ENCODE assay signal across 16 mouse cellular contexts in the genomic region with DNA sequence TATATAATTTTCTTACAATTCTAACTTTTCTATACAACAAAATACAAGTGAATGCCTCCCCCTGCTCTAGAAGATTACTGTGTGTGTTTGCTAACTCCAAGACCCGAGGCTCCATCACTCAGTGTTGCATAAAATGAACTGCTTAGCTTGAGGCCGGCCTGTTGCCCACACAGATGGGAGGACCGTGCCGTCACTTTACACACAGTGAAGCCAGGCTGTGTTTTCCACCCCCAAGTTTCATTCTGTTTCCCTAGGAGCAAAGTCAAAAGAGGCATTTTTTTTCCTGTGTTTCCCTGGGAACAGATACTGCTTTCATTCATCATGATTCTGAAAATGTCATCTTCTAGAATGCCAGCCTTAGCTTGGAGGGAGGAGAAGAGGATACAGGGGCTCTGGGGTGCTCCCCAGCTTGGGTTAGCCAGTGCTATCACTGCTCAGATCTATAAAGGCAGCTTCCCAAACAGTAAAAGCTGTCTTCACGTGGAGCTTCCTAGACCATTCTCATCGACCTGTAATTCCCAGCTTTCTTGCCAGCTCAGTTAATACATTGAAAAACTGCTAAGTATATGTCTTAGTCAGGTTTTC.
DNase-seq lines count a peak whose midpoint lies in the region; ATAC-seq and TF ChIP-seq lines count a peak whose summit lies in the region.
"Had no signal": no experiment of that assay in that cellular context is flagged by ENCODE, and none has a peak within 500 bp of the region (broad histone marks: within the 10 kb centered on the region; RNA-seq: fewer than 3 reads in every experiment).

No protein-coding gene starts in this region.

- H3K4me1 ChIP-seq in hindbrain, embryonic 14.5 days (replicated peaks; ENCODE audit: control insufficient read depth, insufficient read depth, low read length) = no peaks in the 10 kb centered on the region
- H3K4me1 ChIP-seq in hindbrain, embryonic 12.5 days = no peaks in the 10 kb centered on the region
- H3K4me1 ChIP-seq in hindbrain, postnatal 0 days (ENCODE audit: insufficient read depth, low read length) = peaks cover 9% of the 10 kb centered on the region
- H3K4me1 ChIP-seq: neural tube, embryonic 12.5 days had no signal

- no peak overlapping the region for H3K9ac ChIP-seq in hindbrain, embryonic 14.5 days
- no peak overlapping the region for H3K9ac ChIP-seq in hindbrain, embryonic 12.5 days
- H3K9ac ChIP-seq in hindbrain, postnatal 0 days (replicated peaks; ENCODE audit: low read length) = no peak overlapping the region
- H3K9ac ChIP-seq: midbrain, embryonic 13.5 days; neural tube, embryonic 12.5 days had no signal

- no peaks in the 10 kb centered on the region for H3K36me3 ChIP-seq in hindbrain, embryonic 14.5 days (replicated peaks; ENCODE audit: control insufficient read depth, insufficient read depth)
- no peaks in the 10 kb centered on the region for H3K36me3 ChIP-seq in hindbrain, embryonic 12.5 days
- H3K36me3 ChIP-seq in hindbrain, postnatal 0 days (ENCODE audit: insufficient read depth, low read length) = no peaks in the 10 kb centered on the region
- H3K36me3 ChIP-seq: G1E; midbrain, embryonic 13.5 days; neural tube, embryonic 12.5 days had no signal

- peak; percentile 30 for DNase-seq in hindbrain, embryonic 14.5 days (ENCODE audit: low spot score)
- peak; percentile 68 to 73 for DNase-seq in cerebellum, adult 18-20 months
- DNase-seq in hindbrain, postnatal 0 days (ENCODE audit: low spot score) = peak; percentile 71
- DNase-seq in right cerebral cortex, adult 18-20 months = peak; percentile 70
- no peak for DNase-seq in spleen, postnatal 10 days (ENCODE audit: low spot score in 2 of 2)
- no peak for DNase-seq in adrenal gland, postnatal 4 days (ENCODE audit: low spot score in 2 of 2)
- no peak for DNase-seq in testis, postnatal 14 days (ENCODE audit: low spot score)
- DNase-seq: lung, postnatal 10 days; thymus, postnatal 25 days had no signal

- H3K9me3 ChIP-seq in hindbrain, embryonic 14.5 days (ENCODE audit: control insufficient read depth, low read length) = no peaks in the 10 kb centered on the region
- H3K9me3 ChIP-seq in hindbrain, embryonic 12.5 days (replicated peaks) = no peaks in the 10 kb centered on the region
- H3K9me3 ChIP-seq in hindbrain, postnatal 0 days (ENCODE audit: low read length) = no peaks in the 10 kb centered on the region
- H3K9me3 ChIP-seq: G1E; midbrain, embryonic 13.5 days; neural tube, embryonic 12.5 days had no signal

- no peak overlapping the region for H3K4me2 ChIP-seq in hindbrain, embryonic 14.5 days (replicated peaks)
- H3K4me2 ChIP-seq in hindbrain, embryonic 12.5 days (replicated peaks) = no peak overlapping the region
- no peak overlapping the region for H3K4me2 ChIP-seq in hindbrain, postnatal 0 days (ENCODE audit: low read depth, low read length)
- H3K4me2 ChIP-seq: liver, embryonic 11.5 days; midbrain, embryonic 13.5 days; neural tube, embryonic 12.5 days had no signal

- ATAC-seq in hindbrain, embryonic 14.5 days (ENCODE audit: low FRiP score) = no peak
- no peak for ATAC-seq in hindbrain, embryonic 12.5 days (ENCODE audit: low FRiP score)
- ATAC-seq in hindbrain, postnatal 0 days = peak; percentile 80
- ATAC-seq: forebrain, embryonic 14.5 days; intestine, embryonic 16.5 days; midbrain, embryonic 13.5 days had no signal

- no peak overlapping the region for H3K4me3 ChIP-seq in hindbrain, embryonic 14.5 days (replicated peaks; ENCODE audit: low read length)
- H3K4me3 ChIP-seq in hindbrain, embryonic 12.5 days = no peak overlapping the region
- H3K4me3 ChIP-seq in hindbrain, postnatal 0 days (ENCODE audit: low read length) = no peak overlapping the region
- H3K4me3 ChIP-seq: midbrain, embryonic 13.5 days; neural tube, embryonic 12.5 days had no signal

- WGBS in hindbrain, embryonic 14.5 days = 55% methylated on average over 6 of the region's 6 CpGs
- whole genome bisulfite sequencing in hindbrain, embryonic 12.5 days = 65% methylated on average over 6 of the region's 6 CpGs
- WGBS in hindbrain, postnatal 0 days = 41% methylated on average over 6 of the region's 6 CpGs

- H3K27me3 ChIP-seq in hindbrain, embryonic 14.5 days (ENCODE audit: control insufficient read depth, insufficient read depth, low read length) = no peaks in the 10 kb centered on the region
- no peaks in the 10 kb centered on the region for H3K27me3 ChIP-seq in hindbrain, embryonic 12.5 days
- H3K27me3 ChIP-seq in hindbrain, postnatal 0 days (ENCODE audit: insufficient read depth, low read length) = no peaks in the 10 kb centered on the region
- H3K27me3 ChIP-seq: midbrain, embryonic 13.5 days; neural tube, embryonic 12.5 days had no signal

- H3K27ac ChIP-seq in hindbrain, embryonic 14.5 days = no peak overlapping the region
- H3K27ac ChIP-seq in hindbrain, embryonic 12.5 days = no peak overlapping the region
- peak overlapping the region; percentile 54; the same call in 1 of the 2 replicates for H3K27ac ChIP-seq in hindbrain, postnatal 0 days
- H3K27ac ChIP-seq: midbrain, embryonic 13.5 days; neural tube, embryonic 12.5 days had no signal

- no peak for TF ChIP-seq CTCF in hindbrain, postnatal 0 days (IDR thresholded peaks at IDR 0.05; ENCODE audit: low read depth)

Comparison
In these comparisons a context has a peak if more than half of its experiments do, and no peak if none do; other contexts are left out.
1. DNase-seq: peak in hindbrain, embryonic 14.5 days (single experiment), cerebellum, adult 18-20 months (2 of 2), hindbrain, postnatal 0 days (single experiment) and right cerebral cortex, adult 18-20 months (single experiment); none in spleen, postnatal 10 days (0 of 2), adrenal gland, postnatal 4 days (0 of 2) and testis, postnatal 14 days (single experiment).